Mouse (Mus musculus) bone marrow, adult 2 months (tissue): ENCODE data around the gene Cldnd2.

Source experiments
- CTCF ChIP-seq: fragments of 200-500 bp; IDR thresholded peaks from 2 replicates; pipeline ENCODE4 v1.5.1; 2011; ENCODE audit warnings: low read length, control low read depth; ENCODE audit not compliant: control insufficient read depth, insufficient read depth
- POLR2A ChIP-seq: fragments of 200-500 bp; IDR thresholded peaks from 2 replicates; pipeline ENCODE4 v1.6.1; 2011; ENCODE audit warnings: low read depth, mild to moderate bottlenecking, control low read depth, low read length, borderline replicate concordance; ENCODE audit not compliant: control insufficient read depth

DNA sequence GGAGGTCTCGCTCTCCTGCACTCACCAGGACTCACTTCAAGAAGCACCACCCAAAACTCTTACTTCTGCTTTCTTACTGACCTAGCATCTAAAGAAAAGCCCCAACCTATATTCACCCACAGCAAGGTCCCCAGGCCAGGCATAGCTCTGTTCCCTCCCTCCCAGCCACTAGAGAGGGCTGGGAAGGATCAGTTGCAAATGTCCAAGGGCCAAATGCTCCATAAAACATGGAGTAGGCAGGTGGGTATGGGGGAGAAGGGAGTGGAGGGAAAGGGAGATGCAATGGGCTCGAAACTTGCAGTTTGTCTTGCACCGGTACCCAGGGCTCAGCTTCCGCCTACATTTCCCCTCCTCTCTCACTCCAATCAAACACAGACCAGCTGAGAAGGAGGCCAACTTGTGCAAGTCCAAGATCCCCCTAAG, 32.4 kb upstream of the Cldnd2 start, which contains the start of gene Siglecg:
- TF ChIP-seq CTCF (no peak), POLR2A (no peak)
